Mouse (Mus musculus) spleen, adult 2 months (tissue): ENCODE results near the gene Grin2c. TPM values are rescaled to one million over a fixed set of nuclear protein-coding genes. Genes with fewer than 3 reads are reported as not detected.

Source experiments
- DNase-seq, 2 experiments: peaks; one replicate each; pipeline versions ENCODE4 v3.0.0 to v3.0.0-alpha.2; 2012 to 2021; ENCODE audit warnings: low spot score in 2 of 2, low read depth in 1 of 2
- H3K27ac ChIP-seq: fragments of 200-500 bp; 2 replicates; pipeline ENCODE4 v1.5.1; 2012; ENCODE audit warnings: low read length, inconsistent platforms; ENCODE audit not compliant: insufficient read depth
- H3K27me3 ChIP-seq: fragments of 200-500 bp; 2 replicates; pipeline ENCODE4 v1.6.1; 2012; ENCODE audit warnings: mild to moderate bottlenecking, moderate library complexity, low read length, inconsistent platforms; ENCODE audit not compliant: control insufficient read depth, insufficient read depth
- H3K36me3 ChIP-seq: fragments of 200-500 bp; 2 replicates; pipeline ENCODE4 v1.6.1; 2012; ENCODE audit warnings: mild to moderate bottlenecking, low read length, inconsistent platforms; ENCODE audit not compliant: control insufficient read depth, insufficient read depth
- H3K4me1 ChIP-seq: fragments of 200-500 bp; 2 replicates; pipeline ENCODE4 v1.6.1; 2011; ENCODE audit warnings: inconsistent platforms; ENCODE audit not compliant: control insufficient read depth, insufficient read depth, insufficient read length
- H3K4me3 ChIP-seq: fragments of 200-500 bp; 2 replicates; pipeline ENCODE4 v1.5.1; 2011; ENCODE audit warnings: mild to moderate bottlenecking, inconsistent platforms; ENCODE audit not compliant: insufficient read depth, insufficient read length; ENCODE audit errors: extremely low read depth
- CTCF ChIP-seq: fragments of 200-500 bp; IDR thresholded peaks from 2 replicates; pipeline ENCODE4 v1.5.1; 2011; ENCODE audit warnings: mild to moderate bottlenecking, inconsistent platforms; ENCODE audit not compliant: insufficient read depth, insufficient read length, insufficient replicate concordance; ENCODE audit errors: extremely low read depth
- POLR2A ChIP-seq: fragments of 200-500 bp; IDR thresholded peaks from 2 replicates; pipeline ENCODE4 v1.6.1; 2011; ENCODE audit warnings: low read depth, low read length, inconsistent platforms
- WGBS: fragments of 180-500 bp; shearing (Covaris S2); methylation state at CpG from one replicate; pipeline ENCODE4 v1.1.7; 2018; 5-methylcytosine and 5-hydroxymethylcytosine counted together
- polyA plus RNA-seq: library from polyadenylated mRNA; depleted of rRNA; stranded (reverse); fragments of >200 nt; gene quantifications from 2 replicates; pipeline ENCODE4 v1.2.3, GENCODE M21; 2012; rRNA removed

The Grin2c gene
- polyA plus RNA-seq, 1 experiment, result 13.7 TPM

- 73% methylated on average over 25 of the region's 25 CpGs for WGBS
- Histone ChIP-seq H3K27me3 (no peaks in the 10 kb centered on the region), H3K27ac (no peak overlapping the region), H3K4me3 (no peak overlapping the region), H3K4me1 (no peaks in the 10 kb centered on the region), H3K36me3 (peaks cover 35% of the 10 kb centered on the region)
- no peak for DNase-seq
- no peak for TF ChIP-seq POLR2A
- no peak for TF ChIP-seq CTCF
Measured at GRCm38 (mm10) chr11:115208776-115209732, 58.0 kb downstream of the Grin2c start.

- Histone ChIP-seq H3K4me3 (no peak overlapping the region), H3K4me1 (no peaks in the 10 kb centered on the region), H3K27ac (no peak overlapping the region), H3K27me3 (no peaks in the 10 kb centered on the region), H3K36me3 (peaks cover 38% of the 10 kb centered on the region)
- 96% methylated on average over 12 of the region's 12 CpGs for WGBS
- DNase-seq, result no peak
- no peak for TF ChIP-seq POLR2A
- TF ChIP-seq CTCF, result no peak
Measured at GRCm38 (mm10) chr11:115208126-115208525, 58.9 kb downstream of the Grin2c start.

GRCm38 (mm10) chr11:115202756-115203155, 64.3 kb downstream of the Grin2c start:
- H3K4me1 ChIP-seq, result no peaks in the 10 kb centered on the region
- no peak overlapping the region for H3K27ac ChIP-seq
- TF ChIP-seq CTCF, result no peak
- TF ChIP-seq POLR2A, result no peak
- H3K4me3 ChIP-seq, result no peak overlapping the region
- H3K27me3 ChIP-seq, result no peaks in the 10 kb centered on the region
- 94% methylated on average over 9 of the region's 9 CpGs for WGBS
- H3K36me3 ChIP-seq, result peaks cover 41% of the 10 kb centered on the region
- DNase-seq, result no peak

- peak; percentile 98 for TF ChIP-seq CTCF
- TF ChIP-seq POLR2A, result no peak
- H3K4me1 ChIP-seq, result no peaks in the 10 kb centered on the region
- H3K4me3 ChIP-seq, result no peak overlapping the region
- 24% methylated on average over 12 of the region's 12 CpGs for WGBS
- H3K36me3 ChIP-seq, result peaks cover 40% of the 10 kb centered on the region
- peak in 1 of 2 experiments; percentile 71 for DNase-seq
- H3K27me3 ChIP-seq, result no peaks in the 10 kb centered on the region
- H3K27ac ChIP-seq, result no peak overlapping the region
Measured at GRCm38 (mm10) chr11:115202316-115202715, 64.7 kb downstream of the Grin2c start.

- no peak for DNase-seq
- Histone ChIP-seq H3K27ac (no peak overlapping the region), H3K4me3 (no peak overlapping the region), H3K4me1 (no peaks in the 10 kb centered on the region), H3K36me3 (peaks cover 24% of the 10 kb centered on the region), H3K27me3 (no peaks in the 10 kb centered on the region)
- 79% methylated on average over 4 of the region's 4 CpGs for WGBS
- TF ChIP-seq CTCF, result no peak
- TF ChIP-seq POLR2A, result no peak
Measured at GRCm38 (mm10) chr11:115200520-115200919, 66.5 kb downstream of the Grin2c start.

Other genes with a start within 250 kb of the Grin2c start
- 0.93 and 1.3 TPM in 2 replicates for gene Cd300ld4, start 240.2 kb downstream of the Grin2c start, polyA plus RNA-seq
- gene Cd300ld5, start 229.5 kb downstream of the Grin2c start, polyA plus RNA-seq, result 2.3 and 5.5 TPM in 2 replicates
- gene Cd300ld3, start 218.8 kb downstream of the Grin2c start, polyA plus RNA-seq, result 13.1 and 29.1 TPM in 2 replicates
- gene Cd300e, start 205.1 kb downstream of the Grin2c start, polyA plus RNA-seq, result 4.6 and 4.7 TPM in 2 replicates
- gene Rab37, start 175.8 kb downstream of the Grin2c start, polyA plus RNA-seq, result 7.8 and 7.9 TPM in 2 replicates
- gene Cd300lf, start 133.3 kb downstream of the Grin2c start, polyA plus RNA-seq, result 24.7 and 31.4 TPM in 2 replicates
- 51.5 and 63.7 TPM in 2 replicates for gene Slc9a3r1, start 103.9 kb downstream of the Grin2c start, polyA plus RNA-seq
- gene Tmem104, start 79.8 kb downstream of the Grin2c start, polyA plus RNA-seq, result 16.3 and 16.5 TPM in 2 replicates
- 12.3 and 12.5 TPM in 2 replicates for gene Nat9, start 79.4 kb downstream of the Grin2c start, polyA plus RNA-seq
- 18.7 and 24.6 TPM in 2 replicates for gene Fdxr, start 9.8 kb upstream of the Grin2c start, polyA plus RNA-seq
- gene Fads6, start 30.4 kb upstream of the Grin2c start, polyA plus RNA-seq, result 1.1 TPM in 2 replicates
- gene Otop2, start 39.9 kb upstream of the Grin2c start, polyA plus RNA-seq, result not detected in 2 replicates
- 2.0 TPM in 2 replicates for gene Ush1g, start 54.8 kb upstream of the Grin2c start, polyA plus RNA-seq
- gene Otop3, start 67.5 kb upstream of the Grin2c start, polyA plus RNA-seq, result not detected in 2 replicates
- gene Hid1, start 100.5 kb upstream of the Grin2c start, polyA plus RNA-seq, result 17.9 and 18.3 TPM in 2 replicates
- gene Cdr2l, start 114.7 kb upstream of the Grin2c start, polyA plus RNA-seq, result 7.0 and 8.4 TPM in 2 replicates
- 42.8 and 48.3 TPM in 2 replicates for gene Mrpl58, start 136.5 kb upstream of the Grin2c start, polyA plus RNA-seq
- gene Atp5h, start 152.7 kb upstream of the Grin2c start, polyA plus RNA-seq, result 34.5 and 40.4 TPM in 2 replicates
- gene Kctd2, start 152.9 kb upstream of the Grin2c start, polyA plus RNA-seq, result 21.8 and 24.5 TPM in 2 replicates
- gene Trim80, start 173.3 kb upstream of the Grin2c start, polyA plus RNA-seq, result not detected in 2 replicates
- 8.0 and 8.8 TPM in 2 replicates for gene Slc16a5, start 195.2 kb upstream of the Grin2c start, polyA plus RNA-seq
- 31.0 and 40.3 TPM in 2 replicates for gene Armc7, start 208.4 kb upstream of the Grin2c start, polyA plus RNA-seq
- 59.1 and 73.6 TPM in 2 replicates for gene Nt5c, start 224.6 kb upstream of the Grin2c start, polyA plus RNA-seq
- 178 and 269 TPM in 2 replicates for gene Jpt1, start 247.1 kb upstream of the Grin2c start, polyA plus RNA-seq